Mouse (Mus musculus): ENCODE data around the gene Scaper. TPM values are rescaled to one million over a fixed set of nuclear protein-coding genes. Genes with fewer than 3 reads are reported as not detected.

Scaper gene
- polyA plus RNA-seq, 1 experiment from 2014 or later, result 12.0 TPM

DNA sequence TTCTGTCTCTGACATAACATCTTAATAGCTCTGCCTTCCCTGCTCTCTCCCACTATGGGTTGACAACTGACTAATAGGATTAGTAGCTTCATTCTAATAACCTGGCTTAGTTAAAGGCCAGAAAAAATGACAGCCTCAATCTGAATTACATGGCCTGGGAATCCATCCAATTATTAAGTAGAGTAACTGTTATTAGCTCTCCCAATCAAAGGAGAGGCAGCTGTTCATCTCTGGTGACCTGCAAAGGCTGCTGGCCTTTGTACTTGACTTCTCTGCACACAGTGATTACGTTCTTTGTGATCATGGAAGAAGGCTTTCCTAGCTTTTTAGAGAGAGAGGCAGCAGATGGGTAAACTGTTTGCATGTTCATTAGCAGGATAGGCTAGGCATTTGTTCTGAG lies 242.6 kb downstream of the Scaper start:
- H3K27ac ChIP-seq (ENCODE audit: low read depth, low read length), result no peak overlapping the region
- no peak overlapping the region for H3K4me2 ChIP-seq (ENCODE audit: low read depth, low read length, severe bottlenecking)
- no peak overlapping the region for H3K4me3 ChIP-seq (ENCODE audit: low read depth, low read length)
- ATAC-seq (replicated peaks; ENCODE audit: low FRiP score), result no peak
- H3K36me3 ChIP-seq (ENCODE audit: control insufficient read depth, insufficient read depth, low read length), result no peaks in the 10 kb centered on the region
- no peaks in the 10 kb centered on the region for H3K27me3 ChIP-seq (ENCODE audit: control insufficient read depth, insufficient read depth, low read length)
- no peaks in the 10 kb centered on the region for H3K9me3 ChIP-seq (ENCODE audit: control insufficient read depth, low read length)
- H3K9ac ChIP-seq (ENCODE audit: low read length), result no peak overlapping the region
- no peaks in the 10 kb centered on the region for H3K4me1 ChIP-seq (replicated peaks; ENCODE audit: control insufficient read depth, insufficient read depth, low read length)
- no peak for DNase-seq (ENCODE audit: low spot score)
- 30% methylated on average over 1 of the region's 1 CpGs for WGBS

DNA sequence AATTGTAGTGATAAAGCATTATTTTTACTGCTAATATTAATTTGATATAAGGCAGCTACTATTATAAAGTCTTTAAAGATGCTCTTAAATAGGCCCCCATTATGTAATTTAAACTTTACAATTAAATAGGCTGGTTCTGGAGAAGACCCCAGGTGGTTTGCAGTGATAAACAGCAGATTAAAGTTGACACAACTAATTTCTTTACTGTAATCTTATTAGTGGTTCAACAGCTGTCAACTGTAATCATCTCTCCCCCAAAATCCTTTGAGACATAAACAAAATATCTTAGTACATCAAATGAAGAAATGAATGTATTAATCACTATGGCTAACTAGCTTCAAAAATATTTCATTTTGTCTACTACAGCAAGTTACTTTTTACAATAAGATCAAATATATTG lies 260.8 kb downstream of the Scaper start:
- no peaks in the 10 kb centered on the region for H3K4me1 ChIP-seq (replicated peaks; ENCODE audit: control insufficient read depth, insufficient read depth, low read length)
- H3K4me3 ChIP-seq (ENCODE audit: low read depth, low read length), result no peak overlapping the region
- no peaks in the 10 kb centered on the region for H3K36me3 ChIP-seq (ENCODE audit: control insufficient read depth, insufficient read depth, low read length)
- no peak overlapping the region for H3K4me2 ChIP-seq (ENCODE audit: low read depth, low read length, severe bottlenecking)
- H3K27me3 ChIP-seq (ENCODE audit: control insufficient read depth, insufficient read depth, low read length), result no peaks in the 10 kb centered on the region
- no peaks in the 10 kb centered on the region for H3K9me3 ChIP-seq (ENCODE audit: control insufficient read depth, low read length)
- ATAC-seq (replicated peaks; ENCODE audit: low FRiP score), result no peak
- DNase-seq (ENCODE audit: low spot score), result no peak
- no peak overlapping the region for H3K9ac ChIP-seq (ENCODE audit: low read length)
- H3K27ac ChIP-seq (ENCODE audit: low read depth, low read length), result no peak overlapping the region

DNA sequence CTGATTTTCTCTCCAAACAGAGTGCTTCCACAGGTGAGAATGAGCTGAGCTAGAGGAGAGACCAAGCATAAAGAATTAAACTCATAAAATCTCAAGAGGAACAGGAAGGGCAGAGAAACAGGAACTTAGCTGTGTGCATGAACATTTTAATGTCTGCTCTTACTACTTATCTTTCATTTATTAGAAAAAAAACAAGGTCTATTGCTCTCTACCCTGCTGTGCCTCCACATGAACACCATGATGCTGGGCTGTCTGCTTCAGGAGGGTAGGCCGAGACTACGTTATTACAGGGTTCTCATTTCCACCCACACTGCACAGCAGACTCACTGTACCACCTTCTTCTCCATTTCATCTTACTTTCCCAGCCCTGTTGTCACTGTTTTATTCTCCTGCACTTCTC lies 291.5 kb downstream of the Scaper start:
- WGBS, result 83% methylated on average over 2 of the region's 2 CpGs
- H3K9ac ChIP-seq (ENCODE audit: low read length), result no peak overlapping the region
- H3K27ac ChIP-seq (ENCODE audit: low read depth, low read length), result no peak overlapping the region
- H3K9me3 ChIP-seq (ENCODE audit: control insufficient read depth, low read length), result no peaks in the 10 kb centered on the region
- no peaks in the 10 kb centered on the region for H3K4me1 ChIP-seq (replicated peaks; ENCODE audit: control insufficient read depth, insufficient read depth, low read length)
- H3K36me3 ChIP-seq (ENCODE audit: control insufficient read depth, insufficient read depth, low read length), result no peaks in the 10 kb centered on the region
- no peak for DNase-seq (ENCODE audit: low spot score)
- no peaks in the 10 kb centered on the region for H3K27me3 ChIP-seq (ENCODE audit: control insufficient read depth, insufficient read depth, low read length)
- H3K4me2 ChIP-seq (ENCODE audit: low read depth, low read length, severe bottlenecking), result no peak overlapping the region
- ATAC-seq (replicated peaks; ENCODE audit: low FRiP score), result no peak
- no peak overlapping the region for H3K4me3 ChIP-seq (ENCODE audit: low read depth, low read length)

DNA sequence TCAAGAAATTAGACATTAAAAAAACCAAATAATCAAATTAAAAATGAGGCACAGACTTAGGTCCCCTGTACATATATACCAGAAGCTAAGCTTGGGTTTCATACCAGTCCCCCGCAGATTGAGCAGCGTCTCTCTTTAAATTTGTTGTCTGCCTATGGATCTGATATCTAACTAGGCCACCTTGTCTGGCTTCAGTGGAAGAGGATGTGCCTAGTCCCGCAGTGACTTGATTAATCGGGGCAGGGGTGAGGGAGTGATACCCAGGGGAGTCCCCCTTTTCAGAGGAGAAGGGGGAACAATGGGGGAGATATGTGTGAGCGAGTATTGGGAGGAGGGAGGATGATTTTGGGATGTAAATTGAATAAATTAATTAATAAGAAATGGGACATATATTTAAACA lies 310.9 kb downstream of the Scaper start:
- ATAC-seq (replicated peaks; ENCODE audit: low FRiP score) (no peak), DNase-seq (ENCODE audit: low spot score) (no peak)
- Histone ChIP-seq H3K4me3 (ENCODE audit: low read depth, low read length) (no peak overlapping the region), H3K4me2 (ENCODE audit: low read depth, low read length, severe bottlenecking) (no peak overlapping the region), H3K9ac (ENCODE audit: low read length) (no peak overlapping the region), H3K27ac (ENCODE audit: low read depth, low read length) (no peak overlapping the region), H3K36me3 (ENCODE audit: control insufficient read depth, insufficient read depth, low read length) (no peaks in the 10 kb centered on the region), H3K9me3 (ENCODE audit: control insufficient read depth, low read length) (no peaks in the 10 kb centered on the region), H3K27me3 (ENCODE audit: control insufficient read depth, insufficient read depth, low read length) (no peaks in the 10 kb centered on the region), H3K4me1 (replicated peaks; ENCODE audit: control insufficient read depth, insufficient read depth, low read length) (no peaks in the 10 kb centered on the region)
- 87% methylated on average over 5 of the region's 5 CpGs for WGBS

DNA sequence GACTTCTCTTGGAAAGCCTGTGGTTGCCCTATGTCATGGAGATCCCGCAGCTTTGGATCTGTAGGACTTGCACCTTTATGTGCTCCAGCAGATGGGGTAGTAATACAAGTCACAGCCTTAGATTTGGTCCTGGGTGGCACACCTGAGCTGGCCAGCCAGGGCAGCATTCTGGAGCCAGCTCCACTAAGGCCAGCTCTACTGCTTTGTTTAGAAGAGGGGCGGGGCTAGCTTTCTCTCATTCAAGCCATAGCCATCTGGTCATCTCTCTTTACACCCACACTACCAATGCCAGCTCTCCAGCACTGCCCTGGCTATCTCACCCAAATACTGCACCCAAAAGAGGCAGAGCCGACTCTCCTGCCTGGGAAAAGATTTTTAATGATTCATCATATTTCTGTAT lies 323.2 kb downstream of the Scaper start:
- Histone ChIP-seq H3K9ac (ENCODE audit: low read length) (no peak overlapping the region), H3K4me1 (replicated peaks; ENCODE audit: control insufficient read depth, insufficient read depth, low read length) (no peaks in the 10 kb centered on the region), H3K27me3 (ENCODE audit: control insufficient read depth, insufficient read depth, low read length) (no peaks in the 10 kb centered on the region), H3K4me3 (ENCODE audit: low read depth, low read length) (no peak overlapping the region), H3K4me2 (ENCODE audit: low read depth, low read length, severe bottlenecking) (no peak overlapping the region), H3K36me3 (ENCODE audit: control insufficient read depth, insufficient read depth, low read length) (no peaks in the 10 kb centered on the region), H3K27ac (ENCODE audit: low read depth, low read length) (no peak overlapping the region), H3K9me3 (ENCODE audit: control insufficient read depth, low read length) (no peaks in the 10 kb centered on the region)
- DNase-seq (ENCODE audit: low spot score), result no peak
- 85% methylated on average over 3 of the region's 3 CpGs for WGBS
- no peak for ATAC-seq (replicated peaks; ENCODE audit: low FRiP score)

DNA sequence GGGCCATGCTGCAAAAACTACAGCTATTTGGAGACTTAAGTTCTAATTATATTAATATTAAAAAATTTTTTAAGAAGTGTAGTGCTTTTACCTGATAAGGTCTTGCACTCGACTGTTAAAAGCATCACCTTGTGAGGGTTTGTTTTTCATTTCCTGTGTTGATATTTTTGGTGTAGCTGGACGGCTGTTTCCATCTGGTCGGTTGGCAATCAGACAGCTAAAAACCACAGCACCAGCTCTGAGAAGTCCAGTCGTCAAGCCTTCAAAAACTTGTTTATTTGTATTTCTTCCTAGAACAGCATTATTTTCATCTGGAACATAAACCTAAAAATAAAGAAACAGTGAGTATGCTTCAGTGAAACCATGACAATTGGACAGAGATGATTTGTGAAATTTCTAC lies 328.2 kb downstream of the Scaper start:
- H3K27ac ChIP-seq (ENCODE audit: low read depth, low read length), result no peak overlapping the region
- H3K27me3 ChIP-seq (ENCODE audit: control insufficient read depth, insufficient read depth, low read length), result no peaks in the 10 kb centered on the region
- no peak for ATAC-seq (replicated peaks; ENCODE audit: low FRiP score)
- no peak overlapping the region for H3K9ac ChIP-seq (ENCODE audit: low read length)
- no peaks in the 10 kb centered on the region for H3K36me3 ChIP-seq (ENCODE audit: control insufficient read depth, insufficient read depth, low read length)
- 87% methylated on average over 4 of the region's 4 CpGs for WGBS
- no peak overlapping the region for H3K4me2 ChIP-seq (ENCODE audit: low read depth, low read length, severe bottlenecking)
- no peaks in the 10 kb centered on the region for H3K9me3 ChIP-seq (ENCODE audit: control insufficient read depth, low read length)
- DNase-seq (ENCODE audit: low spot score), result no peak
- H3K4me3 ChIP-seq (ENCODE audit: low read depth, low read length), result no peak overlapping the region
- no peaks in the 10 kb centered on the region for H3K4me1 ChIP-seq (replicated peaks; ENCODE audit: control insufficient read depth, insufficient read depth, low read length)

DNA sequence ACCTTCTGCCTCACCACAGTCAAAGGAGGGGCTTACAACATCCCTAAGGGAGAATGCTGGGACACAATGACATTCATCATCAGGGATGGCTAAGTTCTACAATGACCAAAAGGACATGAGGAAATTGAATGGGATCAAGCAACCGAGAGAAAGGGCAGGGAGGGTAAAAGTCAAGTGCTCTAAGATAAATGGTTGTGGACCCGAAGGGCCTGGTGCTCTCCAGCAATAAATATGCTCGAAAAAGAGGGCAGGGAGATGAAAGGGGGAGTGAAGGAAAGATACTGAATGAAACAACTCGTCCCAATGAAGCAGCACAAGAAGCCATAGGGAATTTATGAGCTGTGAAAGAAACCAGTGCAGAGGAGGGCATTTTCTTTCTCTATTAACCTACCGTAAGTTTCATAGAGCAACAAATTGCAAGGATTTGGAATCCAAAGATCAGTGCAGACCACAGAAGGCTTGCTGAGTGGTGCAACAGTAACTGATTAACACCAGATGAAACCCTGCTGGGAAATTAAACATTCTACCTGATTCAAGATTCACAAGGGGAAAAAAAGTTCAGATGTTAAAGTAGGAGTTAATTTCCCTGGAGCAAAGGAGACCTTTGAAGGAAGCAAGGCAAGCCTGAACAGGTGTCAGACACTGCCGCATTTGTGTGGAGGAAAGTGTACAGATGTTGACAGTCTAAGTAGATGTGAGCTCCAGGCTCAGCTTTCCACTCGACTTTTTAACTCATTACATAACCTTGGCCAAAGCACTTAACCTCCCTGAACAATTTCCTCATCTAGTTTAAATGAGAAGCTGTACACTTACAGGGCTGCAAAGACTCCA lies 329.0 kb downstream of the Scaper start:
- 55% methylated on average over 7 of the region's 7 CpGs for WGBS
- Histone ChIP-seq H3K4me2 (ENCODE audit: low read depth, low read length, severe bottlenecking) (no peak overlapping the region), H3K4me1 (replicated peaks; ENCODE audit: control insufficient read depth, insufficient read depth, low read length) (no peaks in the 10 kb centered on the region), H3K27me3 (ENCODE audit: control insufficient read depth, insufficient read depth, low read length) (no peaks in the 10 kb centered on the region), H3K36me3 (ENCODE audit: control insufficient read depth, insufficient read depth, low read length) (no peaks in the 10 kb centered on the region), H3K9me3 (ENCODE audit: control insufficient read depth, low read length) (no peaks in the 10 kb centered on the region), H3K4me3 (ENCODE audit: low read depth, low read length) (no peak overlapping the region), H3K9ac (ENCODE audit: low read length) (no peak overlapping the region), H3K27ac (ENCODE audit: low read depth, low read length) (no peak overlapping the region)
- no peak for DNase-seq (ENCODE audit: low spot score)
- ATAC-seq (replicated peaks; ENCODE audit: low FRiP score), result no peak

DNA sequence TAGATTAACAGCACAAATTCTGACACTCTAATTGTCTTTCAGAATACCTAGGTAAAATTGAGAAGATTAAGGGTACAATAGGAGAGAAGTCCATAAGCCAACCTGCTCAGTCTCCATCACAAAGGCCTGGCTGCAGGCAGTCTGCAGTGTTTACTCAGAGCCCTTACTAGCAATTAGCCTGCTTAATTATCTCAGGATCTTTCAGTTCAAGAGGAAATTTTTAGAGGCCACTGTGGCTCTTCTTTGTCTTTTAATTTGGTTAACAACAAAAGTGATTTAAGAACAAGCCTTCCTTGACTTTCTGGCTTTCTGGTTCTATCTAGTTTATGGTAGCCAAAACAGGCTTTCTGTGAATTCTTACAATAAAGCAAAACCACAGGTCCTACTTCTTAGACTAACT lies 339.3 kb downstream of the Scaper start:
- ATAC-seq (replicated peaks; ENCODE audit: low FRiP score), result no peak
- Histone ChIP-seq H3K27me3 (ENCODE audit: control insufficient read depth, insufficient read depth, low read length) (no peaks in the 10 kb centered on the region), H3K4me2 (ENCODE audit: low read depth, low read length, severe bottlenecking) (no peak overlapping the region), H3K9ac (ENCODE audit: low read length) (no peak overlapping the region), H3K4me1 (replicated peaks; ENCODE audit: control insufficient read depth, insufficient read depth, low read length) (no peaks in the 10 kb centered on the region), H3K27ac (ENCODE audit: low read depth, low read length) (no peak overlapping the region), H3K4me3 (ENCODE audit: low read depth, low read length) (no peak overlapping the region), H3K9me3 (ENCODE audit: control insufficient read depth, low read length) (no peaks in the 10 kb centered on the region), H3K36me3 (ENCODE audit: control insufficient read depth, insufficient read depth, low read length) (no peaks in the 10 kb centered on the region)
- no peak for DNase-seq (ENCODE audit: low spot score)

DNA sequence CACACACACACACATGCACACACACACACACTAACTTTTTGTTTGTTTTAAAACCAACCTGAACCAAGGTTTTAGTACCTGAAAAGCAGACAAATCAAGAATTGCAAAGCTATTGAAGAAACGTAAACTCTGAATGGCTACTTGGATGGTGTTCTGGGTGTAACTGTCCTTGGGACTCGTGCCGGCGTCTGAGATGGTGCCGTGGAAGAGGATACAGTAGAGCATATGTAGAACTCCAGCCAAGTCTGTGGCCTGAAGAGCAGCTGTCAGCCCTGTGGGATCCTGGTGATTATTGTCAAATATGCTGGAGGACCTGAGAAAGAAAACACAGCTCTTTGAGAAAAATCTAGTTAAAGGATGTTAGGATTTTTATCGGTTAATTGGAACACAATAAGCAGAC lies 351.8 kb downstream of the Scaper start:
- no peak overlapping the region for H3K4me3 ChIP-seq (ENCODE audit: low read depth, low read length)
- 92% methylated on average over 6 of the region's 6 CpGs for WGBS
- H3K27ac ChIP-seq (ENCODE audit: low read depth, low read length), result no peak overlapping the region
- H3K4me2 ChIP-seq (ENCODE audit: low read depth, low read length, severe bottlenecking), result no peak overlapping the region
- no peak overlapping the region for H3K9ac ChIP-seq (ENCODE audit: low read length)
- no peak for ATAC-seq (replicated peaks; ENCODE audit: low FRiP score)
- no peaks in the 10 kb centered on the region for H3K4me1 ChIP-seq (replicated peaks; ENCODE audit: control insufficient read depth, insufficient read depth, low read length)
- no peak for DNase-seq (ENCODE audit: low spot score)
- no peaks in the 10 kb centered on the region for H3K27me3 ChIP-seq (ENCODE audit: control insufficient read depth, insufficient read depth, low read length)
- no peaks in the 10 kb centered on the region for H3K36me3 ChIP-seq (ENCODE audit: control insufficient read depth, insufficient read depth, low read length)
- no peaks in the 10 kb centered on the region for H3K9me3 ChIP-seq (ENCODE audit: control insufficient read depth, low read length)
